Mouse (Mus musculus) myocyte (in vitro differentiated cells): Measurements from ENCODE around the gene Vdr. TPM values are rescaled to one million over a fixed set of nuclear protein-coding genes. Genes with fewer than 3 reads are reported as not detected.

ENCODE experiments used
- H3K27me3 ChIP-seq: one replicate; pipeline ENCODE4 v1.6.1; 2011; ENCODE audit not compliant: control insufficient read depth, insufficient read depth, insufficient read length
- H3K36me3 ChIP-seq: one replicate; pipeline ENCODE4 v1.6.1; 2011; ENCODE audit not compliant: control insufficient read depth, insufficient read depth
- H3K4me2 ChIP-seq: one replicate; pipeline ENCODE4 v1.6.1; 2011; ENCODE audit warnings: low read depth, control low read depth
- H3K4me3 ChIP-seq: one replicate; pipeline ENCODE4 v1.5.1; 2011; ENCODE audit warnings: mild to moderate bottlenecking, control low read depth, moderate library complexity
- H3K79me2 ChIP-seq: one replicate; pipeline ENCODE4 v1.6.1; 2011; ENCODE audit not compliant: control insufficient read depth, insufficient read depth
- H3ac ChIP-seq: one replicate; pipeline ENCODE4 v1.6.1; 2011; ENCODE audit not compliant: control insufficient read depth, insufficient read length
- CEBPB ChIP-seq: IDR thresholded peaks from 2 replicates; pipeline ENCODE4 v1.6.1; 2011; ENCODE audit warnings: mild to moderate bottlenecking, moderate library complexity; ENCODE audit not compliant: poor library complexity, insufficient read depth, severe bottlenecking
- E2F4 ChIP-seq: IDR thresholded peaks from one replicate; pipeline ENCODE4 v1.6.1; 2011; ENCODE audit warnings: mild to moderate bottlenecking, control low read depth, moderate library complexity; ENCODE audit not compliant: insufficient read depth
- MAX ChIP-seq: IDR thresholded peaks from one replicate; pipeline ENCODE4 v1.6.1; 2011; ENCODE audit warnings: low read depth, mild to moderate bottlenecking, control low read depth
- MYOD1 ChIP-seq, 3 experiments: IDR thresholded peaks; one replicate each; pipeline ENCODE4 v1.6.1; 2011; ENCODE audit warnings: control low read depth in 2 of 3, low read depth in 2 of 3, mild to moderate bottlenecking in 2 of 3, moderate library complexity in 1 of 3; ENCODE audit not compliant: insufficient read length in 2 of 3, control insufficient read depth in 1 of 3
- MYOG ChIP-seq, 3 experiments: IDR thresholded peaks; one replicate each; pipeline ENCODE4 v1.6.1; 2011; ENCODE audit warnings: control low read depth in 2 of 3, low read depth in 2 of 3, mild to moderate bottlenecking in 2 of 3; ENCODE audit not compliant: insufficient read length in 2 of 3, control insufficient read depth in 1 of 3, insufficient read depth in 1 of 3
- POLR2A ChIP-seq: IDR thresholded peaks from one replicate; pipeline ENCODE4 v1.6.1; 2011; ENCODE audit warnings: low read depth, mild to moderate bottlenecking, control low read depth, moderate library complexity; ENCODE audit not compliant: insufficient read length
- POLR2AphosphoS2 ChIP-seq: IDR thresholded peaks from one replicate; pipeline ENCODE4 v1.6.1; 2011; ENCODE audit warnings: low read depth, control low read depth; ENCODE audit not compliant: insufficient read length
- REST ChIP-seq: IDR thresholded peaks from one replicate; pipeline ENCODE4 v1.6.1; 2011; ENCODE audit warnings: mild to moderate bottlenecking, control low read depth, moderate library complexity; ENCODE audit not compliant: insufficient read depth, insufficient read length
- SRF ChIP-seq: IDR thresholded peaks from one replicate; pipeline ENCODE4 v1.6.1; 2011; ENCODE audit warnings: low read depth; ENCODE audit not compliant: control insufficient read depth, insufficient read length
- TCF12 ChIP-seq: IDR thresholded peaks from one replicate; pipeline ENCODE4 v1.6.1; 2011; ENCODE audit warnings: mild to moderate bottlenecking, control low read depth; ENCODE audit not compliant: poor library complexity, insufficient read depth, severe bottlenecking
- TCF3 ChIP-seq: IDR thresholded peaks from one replicate; pipeline ENCODE4 v1.6.1; 2011; ENCODE audit warnings: low read depth, control low read depth; ENCODE audit not compliant: insufficient read length
- USF1 ChIP-seq: IDR thresholded peaks from one replicate; pipeline ENCODE4 v1.6.1; 2011; ENCODE audit warnings: low read depth, mild to moderate bottlenecking, control low read depth, moderate library complexity
- polyA plus RNA-seq: library from polyadenylated mRNA; unstranded; fragments of >200 nt; fragmentation: generic; extraction: Trizol; gene quantifications from one replicate; pipeline ENCODE4 v1.2.1, GENCODE M21; 2012; ENCODE audit warnings: missing spikeins

Gene Vdr
- polyA plus RNA-seq, 1 experiment = 9.8 TPM

DNA sequence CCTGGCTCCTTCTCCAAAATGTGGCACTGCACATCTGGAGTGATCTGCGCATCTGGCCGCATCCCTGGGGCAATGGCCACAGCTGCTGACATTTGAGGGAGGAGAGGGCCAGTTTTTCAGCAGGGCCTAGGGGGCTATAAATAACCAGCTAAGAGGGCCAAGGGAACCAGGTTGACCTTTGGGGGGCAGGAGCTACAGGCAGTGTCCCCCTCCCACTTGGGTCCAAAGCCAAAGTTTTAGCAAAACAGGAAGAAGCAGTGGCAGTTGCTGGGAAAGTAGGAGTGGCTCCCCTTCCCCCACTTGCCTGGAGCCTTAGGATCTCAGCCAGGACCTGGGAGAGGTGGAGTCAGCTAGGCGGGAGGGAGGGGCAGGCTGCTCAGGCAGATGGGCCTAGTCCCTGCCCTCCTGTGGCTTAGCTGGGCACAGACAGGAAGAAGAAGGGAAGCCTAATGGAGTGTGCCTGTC is 70.4 kb downstream of the Vdr start:
- Histone ChIP-seq H3K4me3 (no peak overlapping the region), H3K4me2 (no peak overlapping the region), H3K79me2 (no peaks in the 10 kb centered on the region), H3ac (no peak overlapping the region), H3K36me3 (no peaks in the 10 kb centered on the region), H3K27me3 (no peaks in the 10 kb centered on the region)
- TF ChIP-seq TCF3 (no peak), USF1 (no peak), MYOG (IDR thresholded peaks at IDR 0.05; ENCODE audit: control insufficient read depth in 1 of 3, insufficient read depth in 1 of 3, insufficient read length in 2 of 3, low read depth in 2 of 3) (no peak), E2F4 (no peak), SRF (no peak), CEBPB (no peak), MAX (no peak)

DNA sequence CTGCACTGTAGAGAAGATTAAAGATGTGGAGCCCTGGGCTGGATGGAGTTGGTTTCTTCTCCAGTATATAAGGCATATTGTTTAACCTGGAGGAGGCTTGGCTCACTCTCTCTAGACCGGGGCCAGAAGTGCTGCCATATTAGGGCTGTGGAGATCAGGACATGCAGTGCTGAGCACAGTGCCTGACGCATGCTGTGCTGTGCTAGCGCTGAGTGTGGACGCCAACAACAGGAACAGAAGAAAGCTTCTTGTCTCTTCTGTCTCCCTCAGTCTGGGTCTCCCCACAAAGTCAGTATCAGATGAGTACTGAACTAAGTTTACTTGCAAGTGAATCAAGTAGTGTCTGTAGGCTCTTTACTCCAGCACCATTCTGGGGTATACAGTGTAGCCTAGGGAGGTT is 71.0 kb downstream of the Vdr start:
- Histone ChIP-seq H3ac (no peak overlapping the region), H3K36me3 (no peaks in the 10 kb centered on the region), H3K27me3 (no peaks in the 10 kb centered on the region), H3K79me2 (no peaks in the 10 kb centered on the region), H3K4me3 (no peak overlapping the region), H3K4me2 (no peak overlapping the region)
- TF ChIP-seq SRF = no peak
- no peak for TF ChIP-seq MYOG (IDR thresholded peaks at IDR 0.05; ENCODE audit: control insufficient read depth in 1 of 3, insufficient read depth in 1 of 3, insufficient read length in 2 of 3, low read depth in 2 of 3)
- TF ChIP-seq E2F4 = no peak
- no peak for TF ChIP-seq USF1
- TF ChIP-seq REST = no peak
- TF ChIP-seq POLR2AphosphoS2 = no peak
- TF ChIP-seq POLR2A = no peak
- no peak for TF ChIP-seq TCF3
- no peak for TF ChIP-seq TCF12
- no peak for TF ChIP-seq CEBPB
- no peak for TF ChIP-seq MAX
- TF ChIP-seq MYOD1 (IDR thresholded peaks at IDR 0.05; ENCODE audit: control insufficient read depth in 1 of 3, insufficient read length in 2 of 3, low read depth in 2 of 3) = no peak

- no peak overlapping the region for H3ac ChIP-seq
- H3K36me3 ChIP-seq = no peaks in the 10 kb centered on the region
- no peaks in the 10 kb centered on the region for H3K79me2 ChIP-seq
- no peaks in the 10 kb centered on the region for H3K27me3 ChIP-seq
- H3K4me2 ChIP-seq = no peak overlapping the region
- no peak overlapping the region for H3K4me3 ChIP-seq
- TF ChIP-seq POLR2A (no peak), USF1 (no peak), SRF (no peak), REST (no peak), TCF12 (no peak), E2F4 (no peak), MYOD1 (IDR thresholded peaks at IDR 0.05; ENCODE audit: control insufficient read depth in 1 of 3, insufficient read length in 2 of 3, low read depth in 2 of 3) (no peak), MAX (no peak), CEBPB (no peak), MYOG (IDR thresholded peaks at IDR 0.05; ENCODE audit: control insufficient read depth in 1 of 3, insufficient read depth in 1 of 3, insufficient read length in 2 of 3, low read depth in 2 of 3) (no peak), POLR2AphosphoS2 (no peak), TCF3 (no peak)
These were observed 71.4 kb downstream of the Vdr start for GRCm38 (mm10) chr15:97839012-97839411.

- no peaks in the 10 kb centered on the region for H3K27me3 ChIP-seq
- TF ChIP-seq TCF12 (no peak), MAX (no peak), POLR2A (no peak), MYOD1 (IDR thresholded peaks at IDR 0.05; ENCODE audit: control insufficient read depth in 1 of 3, insufficient read length in 2 of 3, low read depth in 2 of 3) (no peak), SRF (no peak), POLR2AphosphoS2 (no peak), MYOG (IDR thresholded peaks at IDR 0.05; ENCODE audit: control insufficient read depth in 1 of 3, insufficient read depth in 1 of 3, insufficient read length in 2 of 3, low read depth in 2 of 3) (no peak), REST (no peak), USF1 (no peak), E2F4 (no peak), TCF3 (no peak), CEBPB (no peak)
- H3K4me2 ChIP-seq = no peak overlapping the region
- H3ac ChIP-seq = no peak overlapping the region
- no peaks in the 10 kb centered on the region for H3K36me3 ChIP-seq
- no peak overlapping the region for H3K4me3 ChIP-seq
- H3K79me2 ChIP-seq = no peaks in the 10 kb centered on the region
These were observed 72.0 kb downstream of the Vdr start for GRCm38 (mm10) chr15:97838395-97838794.

- no peaks in the 10 kb centered on the region for H3K36me3 ChIP-seq
- H3K4me2 ChIP-seq = peak overlapping the region; percentile 19
- H3K79me2 ChIP-seq = no peaks in the 10 kb centered on the region
- no peaks in the 10 kb centered on the region for H3K27me3 ChIP-seq
- H3ac ChIP-seq = no peak overlapping the region
- TF ChIP-seq POLR2AphosphoS2 = no peak
- TF ChIP-seq TCF12 = no peak
- H3K4me3 ChIP-seq = no peak overlapping the region
These were observed 72.9 kb downstream of the Vdr start for GRCm38 (mm10) chr15:97837491-97838061.
